Mouse (Mus musculus) macrophage (primary cell): ENCODE measurements around the gene BC052040. TPM values are rescaled to one million over a fixed set of nuclear protein-coding genes. Genes with fewer than 3 reads are reported as not detected.

Experiments
- H3K27ac ChIP-seq: fragments of 350-480 bp; formaldehyde crosslinking; 2 replicates; pipeline ENCODE4 v1.9.0; 2021
- H3K36me3 ChIP-seq: fragments of 350-480 bp; formaldehyde crosslinking; 2 replicates; pipeline ENCODE4 v1.9.0; 2021; ENCODE audit errors: inconsistent target
- H3K4me3 ChIP-seq: fragments of 350-480 bp; formaldehyde crosslinking; 2 replicates; pipeline ENCODE4 v1.9.0; 2021; ENCODE audit errors: inconsistent target
- H3K79me2 ChIP-seq: fragments of 350-480 bp; formaldehyde crosslinking; 2 replicates; pipeline ENCODE4 v1.9.0; 2021; ENCODE audit errors: inconsistent target
- WGBS: methylation state at CpG from one replicate; pipeline ENCODE4 v1.1.7; 2026; ENCODE audit warnings: inconsistent platforms; ENCODE audit not compliant: missing documents; 5-methylcytosine and 5-hydroxymethylcytosine counted together
- polyA plus RNA-seq: library from polyadenylated mRNA; stranded (reverse); fragments of 250-400 nt; gene quantifications from 3 replicates; pipeline ENCODE4 v1.2.4, GENCODE M21; 2018; ENCODE audit warnings: inconsistent platforms

Gene BC052040
- polyA plus RNA-seq, 1 experiment from 2014 or later, result 6.8 TPM

GRCm38 (mm10) chr2:115581989-115582608 is 583 bp downstream of the BC052040 start:
- Histone ChIP-seq H3K27ac (peak overlapping the region; percentile 79; the same call in 1 of the 2 replicates), H3K4me3 (peak overlapping the region; percentile 75), H3K36me3 (no peaks in the 10 kb centered on the region), H3K79me2 (no peaks in the 10 kb centered on the region)
- 78% methylated on average over 10 of the region's 10 CpGs for WGBS

- no peaks in the 10 kb centered on the region for H3K79me2 ChIP-seq
- no peak overlapping the region for H3K27ac ChIP-seq
- H3K4me3 ChIP-seq, result no peak overlapping the region
- H3K36me3 ChIP-seq, result no peaks in the 10 kb centered on the region
Observed at GRCm38 (mm10) chr2:115583776-115584175, 2.3 kb downstream of the BC052040 start.

- 100% methylated on average over 2 of the region's 2 CpGs for WGBS
- Histone ChIP-seq H3K27ac (no peak overlapping the region), H3K79me2 (no peaks in the 10 kb centered on the region), H3K4me3 (no peak overlapping the region), H3K36me3 (no peaks in the 10 kb centered on the region)
Observed at GRCm38 (mm10) chr2:115590602-115591001, 9.1 kb downstream of the BC052040 start.

- 88% methylated on average over 2 of the region's 2 CpGs for WGBS
- no peak overlapping the region for H3K4me3 ChIP-seq
- no peak overlapping the region for H3K27ac ChIP-seq
- H3K36me3 ChIP-seq, result no peaks in the 10 kb centered on the region
- no peaks in the 10 kb centered on the region for H3K79me2 ChIP-seq
Observed at GRCm38 (mm10) chr2:115592651-115593119, 11.2 kb downstream of the BC052040 start.

- Histone ChIP-seq H3K4me3 (no peak overlapping the region), H3K27ac (no peak overlapping the region), H3K36me3 (no peaks in the 10 kb centered on the region), H3K79me2 (no peaks in the 10 kb centered on the region)
- 93% methylated on average over 10 of the region's 10 CpGs for WGBS
Observed at GRCm38 (mm10) chr2:115597017-115597416, 15.5 kb downstream of the BC052040 start.

GRCm38 (mm10) chr2:115598266-115598665 is 16.8 kb downstream of the BC052040 start:
- WGBS, result 91% methylated on average over 4 of the region's 5 CpGs
- H3K79me2 ChIP-seq, result no peaks in the 10 kb centered on the region
- H3K4me3 ChIP-seq, result no peak overlapping the region
- no peaks in the 10 kb centered on the region for H3K36me3 ChIP-seq
- no peak overlapping the region for H3K27ac ChIP-seq

GRCm38 (mm10) chr2:115600724-115601123 is 19.2 kb downstream of the BC052040 start:
- Histone ChIP-seq H3K79me2 (no peaks in the 10 kb centered on the region), H3K36me3 (no peaks in the 10 kb centered on the region), H3K4me3 (no peak overlapping the region), H3K27ac (no peak overlapping the region)
- WGBS, result 92% methylated on average over 5 of the region's 5 CpGs

GRCm38 (mm10) chr2:115601280-115601679 is 19.8 kb downstream of the BC052040 start:
- 92% methylated on average over 1 of the region's 1 CpGs for WGBS
- no peaks in the 10 kb centered on the region for H3K36me3 ChIP-seq
- H3K4me3 ChIP-seq, result no peak overlapping the region
- no peaks in the 10 kb centered on the region for H3K79me2 ChIP-seq
- H3K27ac ChIP-seq, result no peak overlapping the region

- H3K27ac ChIP-seq, result no peak overlapping the region
- H3K36me3 ChIP-seq, result no peaks in the 10 kb centered on the region
- H3K4me3 ChIP-seq, result no peak overlapping the region
- WGBS, result 100% methylated on average over 2 of the region's 2 CpGs
- no peaks in the 10 kb centered on the region for H3K79me2 ChIP-seq
Observed at GRCm38 (mm10) chr2:115602116-115602515, 20.6 kb downstream of the BC052040 start.

- Histone ChIP-seq H3K36me3 (no peaks in the 10 kb centered on the region), H3K27ac (no peak overlapping the region)
- 93% methylated on average over 6 of the region's 6 CpGs for WGBS
Observed at GRCm38 (mm10) chr2:115604132-115604531, 22.6 kb downstream of the BC052040 start.

GRCm38 (mm10) chr2:115605829-115606336 is 24.4 kb downstream of the BC052040 start:
- WGBS, result 89% methylated on average over 1 of the region's 1 CpGs
- H3K36me3 ChIP-seq, result no peaks in the 10 kb centered on the region
- no peak overlapping the region for H3K27ac ChIP-seq
- no peak overlapping the region for H3K4me3 ChIP-seq
- no peaks in the 10 kb centered on the region for H3K79me2 ChIP-seq

More at GRCm38 (mm10) chr2:115604132-115604531, 22.6 kb downstream of the BC052040 start:
- H3K79me2 ChIP-seq, result no peaks in the 10 kb centered on the region
- no peak overlapping the region for H3K4me3 ChIP-seq

- Histone ChIP-seq H3K36me3 (no peaks in the 10 kb centered on the region), H3K79me2 (no peaks in the 10 kb centered on the region), H3K27ac (no peak overlapping the region), H3K4me3 (no peak overlapping the region)
- WGBS, result 100% methylated on average over 3 of the region's 3 CpGs
Observed at GRCm38 (mm10) chr2:115609020-115609419, 27.5 kb downstream of the BC052040 start.

- H3K27ac ChIP-seq, result no peak overlapping the region
- WGBS, result 88% methylated on average over 2 of the region's 2 CpGs
- H3K79me2 ChIP-seq, result no peaks in the 10 kb centered on the region
- H3K36me3 ChIP-seq, result no peaks in the 10 kb centered on the region
- H3K4me3 ChIP-seq, result no peak overlapping the region
Observed at GRCm38 (mm10) chr2:115610092-115610491, 28.6 kb downstream of the BC052040 start.

- 100% methylated on average over 6 of the region's 6 CpGs for WGBS
- Histone ChIP-seq H3K27ac (no peak overlapping the region), H3K36me3 (no peaks in the 10 kb centered on the region), H3K4me3 (no peak overlapping the region), H3K79me2 (no peaks in the 10 kb centered on the region)
Observed at GRCm38 (mm10) chr2:115610503-115610902, 29.0 kb downstream of the BC052040 start.

- Histone ChIP-seq H3K36me3 (no peaks in the 10 kb centered on the region), H3K27ac (no peak overlapping the region), H3K79me2 (no peaks in the 10 kb centered on the region), H3K4me3 (no peak overlapping the region)
- 100% methylated on average over 3 of the region's 3 CpGs for WGBS
Observed at GRCm38 (mm10) chr2:115613830-115614520, 32.5 kb downstream of the BC052040 start.
